Mouse (Mus musculus) kidney, adult 2 months (tissue): ENCODE measurements at regions not wholly inside any gene's neighbourhood (a gene's known extent, or its start where the extent isn't known, plus 50 kb on each side); places are given as distances from the start of the nearest gene placed in this dataset.

Experiments used
- CTCF ChIP-seq: fragments of 200-500 bp; conservative IDR thresholded peaks from 2 replicates; pipeline ENCODE4 v1.5.1; 2011; ENCODE audit warnings: low read depth, mild to moderate bottlenecking, control low read depth, low read length, moderate library complexity, mixed read lengths; ENCODE audit not compliant: insufficient read depth, insufficient read length
- POLR2A ChIP-seq: fragments of 200-500 bp; IDR thresholded peaks from one replicate; pipeline ENCODE4 v1.6.1; 2011; ENCODE audit warnings: low read depth, low read length, control low read depth

DNA sequence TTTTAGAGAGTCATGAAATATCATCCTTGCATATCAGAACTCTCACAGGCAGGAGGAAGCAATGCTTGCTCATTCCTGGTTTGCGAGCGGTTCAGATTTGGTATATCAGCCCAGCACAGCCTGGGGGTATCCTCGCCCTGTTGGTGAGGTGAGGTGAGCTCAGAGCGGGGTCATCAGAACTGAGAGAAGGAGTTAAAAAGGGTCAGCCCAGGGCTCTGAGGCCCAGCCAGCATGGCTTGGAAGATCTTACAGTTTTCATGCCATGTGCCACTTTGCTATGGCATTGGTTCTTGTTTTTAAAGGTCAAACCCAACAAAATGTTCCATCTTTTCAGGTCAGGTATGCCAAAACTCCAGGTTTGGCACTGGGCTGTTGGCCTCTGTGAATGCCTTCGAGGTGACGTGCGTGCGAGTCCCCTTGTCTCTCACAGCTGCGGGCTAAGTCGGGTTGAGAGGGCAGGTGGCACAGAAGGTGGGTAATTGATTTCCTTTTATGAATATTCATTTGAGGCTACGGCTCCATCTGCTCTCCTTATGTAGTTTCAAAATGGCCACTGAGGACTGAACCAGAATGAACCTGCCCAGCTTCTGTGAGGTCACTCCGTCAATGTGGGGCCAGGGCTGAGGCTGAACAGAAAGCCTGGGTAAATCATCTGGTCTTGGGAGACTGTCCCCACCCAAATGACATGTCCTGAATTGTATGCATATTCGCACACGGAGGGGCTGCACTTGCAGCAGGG, 86.3 kb downstream of the Hhipl2 start:
- TF ChIP-seq CTCF (no peak), POLR2A (no peak)
